Mouse (Mus musculus) heart, postnatal 14 days (tissue): ENCODE results near the gene Coa7. TPM values are rescaled to one million over a fixed set of nuclear protein-coding genes. Genes with fewer than 3 reads are reported as not detected.
A peak's percentile ranks its signal among the peaks of the same experiment; 100 is the strongest.
"Not testable (repeated sequence)": the region's sequence is repeated elsewhere in the genome, so short reads cannot be mapped to it uniquely, and the experiment has no call there.

Source experiments
- DNase-seq, 2 experiments: peaks; one replicate each; pipeline ENCODE4 v3.0.0; 2021 to 2022
- intact Hi-C: fragments of 180-260 bp; cut with DNase I; formaldehyde crosslinking; loops from one replicate; pipeline ENCODE4 v1.15.1; 2025
- total RNA-seq, 2 experiments: library from RNA; stranded (reverse); gene quantifications; 2 replicates each; pipeline ENCODE4 v1.2.3; 2021

Gene Coa7
- total RNA-seq, 2 experiments from 2014 or later = 41.1 TPM

GRCm38 (mm10) chr4:108337817-108338216 is 9.9 kb downstream of the Coa7 start:
- intact Hi-C loops = loop anchor here (2.0 to 5.0 kb wide), 3 partner anchors 121 to 219 kb away; partner anchors contain the start of gene Tut4
- DNase-seq = no peak

- intact Hi-C loops = loop anchor here (2.0 to 5.0 kb wide), 3 partner anchors 120 to 219 kb away; partner anchors contain the start of gene Tut4
- no peak for DNase-seq
Measured at GRCm38 (mm10) chr4:108338321-108338733, 10.4 kb downstream of the Coa7 start.

- intact Hi-C loops = loop anchor here (2.0 to 5.0 kb wide), 3 partner anchors 120 to 218 kb away; partner anchors contain the start of gene Tut4
- no peak for DNase-seq
Measured at GRCm38 (mm10) chr4:108338811-108339210, 10.9 kb downstream of the Coa7 start.

- intact Hi-C loops = loop anchor here (2.0 to 5.0 kb wide), 3 partner anchors 120 to 218 kb away; partner anchors contain the start of gene Tut4
- peak; percentile 65 to 71 for DNase-seq
Measured at GRCm38 (mm10) chr4:108339277-108339690, 11.3 kb downstream of the Coa7 start.

- no peak for DNase-seq
- intact Hi-C loops = loop anchor here (1.0 to 5.0 kb wide), 2 partner anchors 115 to 278 kb away; partner anchors contain the start of gene Tut4
Measured at GRCm38 (mm10) chr4:108344631-108345083, 16.7 kb downstream of the Coa7 start.

- intact Hi-C loops = no loop called here
- DNase-seq = no peak
Measured at GRCm38 (mm10) chr4:108345826-108346225, 17.9 kb downstream of the Coa7 start.

- intact Hi-C loops = no loop called here
- no peak for DNase-seq
Measured at GRCm38 (mm10) chr4:108347111-108347510, 19.2 kb downstream of the Coa7 start.

GRCm38 (mm10) chr4:108348256-108348875 is 20.4 kb downstream of the Coa7 start:
- peak in 1 of 2 experiments; percentile 28 for DNase-seq
- intact Hi-C loops = no loop called here

- intact Hi-C loops = no loop called here
- no peak for DNase-seq
Measured at GRCm38 (mm10) chr4:108349064-108349463, 21.1 kb downstream of the Coa7 start.

GRCm38 (mm10) chr4:108349836-108350547 is 22.1 kb downstream of the Coa7 start:
- intact Hi-C loops = loop anchor here (5.0 kb wide), 1 partner anchor 37 kb away; no protein-coding TSS in a partner anchor
- no peak for DNase-seq

- intact Hi-C loops = loop anchor here (5.0 kb wide), 1 partner anchor 36 kb away; no protein-coding TSS in a partner anchor
- peak in 1 of 2 experiments; percentile 59 for DNase-seq
Measured at GRCm38 (mm10) chr4:108350819-108351218, 22.9 kb downstream of the Coa7 start.

GRCm38 (mm10) chr4:108353591-108353990 is 25.7 kb downstream of the Coa7 start:
- not testable (repeated sequence) for DNase-seq
- intact Hi-C loops = loop anchor here (5.0 kb wide), 1 partner anchor 34 kb away; no protein-coding TSS in a partner anchor

GRCm38 (mm10) chr4:108357458-108357857 is 29.5 kb downstream of the Coa7 start:
- DNase-seq = no peak
- intact Hi-C loops = no loop called here

- DNase-seq = no peak
- intact Hi-C loops = no loop called here
Measured at GRCm38 (mm10) chr4:108358498-108358897, 30.6 kb downstream of the Coa7 start.

- peak; percentile 62 to 75 for DNase-seq
- intact Hi-C loops = no loop called here
Measured at GRCm38 (mm10) chr4:108360136-108361055, 32.5 kb downstream of the Coa7 start.

GRCm38 (mm10) chr4:108362321-108363261 is 34.7 kb downstream of the Coa7 start:
- intact Hi-C loops = no loop called here
- DNase-seq = no peak

GRCm38 (mm10) chr4:108363355-108364110 is 35.6 kb downstream of the Coa7 start:
- DNase-seq = no peak
- intact Hi-C loops = no loop called here

- intact Hi-C loops = no loop called here
- DNase-seq = peak in 1 of 2 experiments; percentile 59
Measured at GRCm38 (mm10) chr4:108364111-108364476, 36.2 kb downstream of the Coa7 start.
